Mouse (Mus musculus) neural tube, embryonic 13.5 days (tissue): ENCODE results near the gene Cuedc1. TPM values are rescaled to one million over a fixed set of nuclear protein-coding genes. Genes with fewer than 3 reads are reported as not detected.
A peak's percentile ranks its signal among the peaks of the same experiment; 100 is the strongest.

Experiments
- ATAC-seq: fragments of 200-750 bp; cut with Nextera tagmentation; 2 replicates; pipeline ENCODE4 v1.8.0; 2017; ENCODE audit warnings: low read depth, mild to moderate bottlenecking, moderate TSS enrichment, moderate library complexity
- H3K27ac ChIP-seq: fragments of 300-500 bp; sonication (generic); replicated peaks from 2 replicates; pipeline ENCODE4 v1.5.1; 2015; ENCODE audit warnings: moderate library complexity, mild to moderate bottlenecking, inconsistent platforms
- H3K27me3 ChIP-seq: fragments of 300-500 bp; sonication (generic); 2 replicates; pipeline ENCODE4 v1.6.1; 2015; ENCODE audit warnings: mild to moderate bottlenecking, inconsistent platforms
- H3K36me3 ChIP-seq: fragments of 300-500 bp; sonication (generic); 2 replicates; pipeline ENCODE4 v1.6.1; 2015; ENCODE audit warnings: mild to moderate bottlenecking, inconsistent platforms
- H3K4me1 ChIP-seq: fragments of 300-500 bp; sonication (generic); replicated peaks from 2 replicates; pipeline ENCODE4 v1.6.1; 2015; ENCODE audit warnings: inconsistent platforms
- H3K4me2 ChIP-seq: fragments of 300-500 bp; sonication (generic); 2 replicates; pipeline ENCODE4 v1.6.1; 2015; ENCODE audit warnings: inconsistent platforms, mild to moderate bottlenecking, moderate library complexity
- H3K4me3 ChIP-seq: fragments of 300-500 bp; sonication (generic); 2 replicates; pipeline ENCODE4 v1.5.1; 2015; ENCODE audit warnings: mild to moderate bottlenecking, inconsistent platforms
- H3K9ac ChIP-seq: fragments of 300-500 bp; sonication (generic); 2 replicates; pipeline ENCODE4 v1.6.1; 2015; ENCODE audit warnings: moderate library complexity, mild to moderate bottlenecking, inconsistent platforms
- H3K9me3 ChIP-seq: fragments of 300-500 bp; sonication (generic); 2 replicates; pipeline ENCODE4 v1.6.1; 2016; ENCODE audit warnings: inconsistent platforms
- WGBS: fragments of 180-500 bp; shearing (Covaris S2); methylation state at CpG from one replicate; pipeline ENCODE4 v1.1.7; 2015; 5-methylcytosine and 5-hydroxymethylcytosine counted together
- polyA plus RNA-seq: library from polyadenylated mRNA; unstranded; fragments of >200 nt; fragmentation: Nextera tagmentation; extraction: Ambion mirVana; gene quantifications from 2 replicates; pipeline ENCODE4 v1.2.1, GENCODE M21; 2015

The Cuedc1 gene
- polyA plus RNA-seq, 1 experiment from 2014 or later = 51.3 TPM

- H3K9me3 ChIP-seq = no peaks in the 10 kb centered on the region
- H3K4me3 ChIP-seq = no peak overlapping the region
- peaks cover 92% of the 10 kb centered on the region for H3K4me1 ChIP-seq
- no peak for ATAC-seq
- no peaks in the 10 kb centered on the region for H3K36me3 ChIP-seq
- H3K27ac ChIP-seq = peak overlapping the region; percentile 78
- H3K4me2 ChIP-seq = no peak overlapping the region
- H3K27me3 ChIP-seq = no peaks in the 10 kb centered on the region
- peak overlapping the region; percentile 2; the same call in 1 of the 2 replicates for H3K9ac ChIP-seq
- 37% methylated on average over 2 of the region's 2 CpGs for WGBS
These were observed 58.5 kb downstream of the Cuedc1 start for GRCm38 (mm10) chr11:88156403-88156802.

- Histone ChIP-seq H3K9ac (no peak overlapping the region), H3K36me3 (no peaks in the 10 kb centered on the region), H3K9me3 (no peaks in the 10 kb centered on the region), H3K4me1 (peaks cover 80% of the 10 kb centered on the region), H3K27ac (peak overlapping the region; percentile 57), H3K4me2 (no peak overlapping the region), H3K27me3 (no peaks in the 10 kb centered on the region), H3K4me3 (no peak overlapping the region)
- no peak for ATAC-seq
- WGBS = 71% methylated on average over 5 of the region's 5 CpGs
These were observed 61.0 kb downstream of the Cuedc1 start for GRCm38 (mm10) chr11:88158842-88159246.

- peak overlapping the region; percentile 57 for H3K27ac ChIP-seq
- no peak for ATAC-seq
- no peaks in the 10 kb centered on the region for H3K9me3 ChIP-seq
- H3K27me3 ChIP-seq = no peaks in the 10 kb centered on the region
- WGBS = 65% methylated on average over 11 of the region's 11 CpGs
- no peak overlapping the region for H3K4me2 ChIP-seq
- H3K36me3 ChIP-seq = no peaks in the 10 kb centered on the region
- no peak overlapping the region for H3K9ac ChIP-seq
- peaks cover 77% of the 10 kb centered on the region for H3K4me1 ChIP-seq
- no peak overlapping the region for H3K4me3 ChIP-seq
These were observed 61.5 kb downstream of the Cuedc1 start for GRCm38 (mm10) chr11:88159389-88159788.

GRCm38 (mm10) chr11:88160316-88160715, 62.5 kb downstream of the Cuedc1 start:
- H3K9ac ChIP-seq = 0 out of 2 replicates have a peak overlapping the region, but pooled peaks have one; percentile 78

GRCm38 (mm10) chr11:88161051-88161581, 63.3 kb downstream of the Cuedc1 start:
- Histone ChIP-seq H3K4me3 (peak overlapping the region; percentile 43), H3K9me3 (no peaks in the 10 kb centered on the region), H3K27ac (peak overlapping the region; percentile 95), H3K4me2 (peak overlapping the region; percentile 71), H3K27me3 (no peaks in the 10 kb centered on the region), H3K36me3 (no peaks in the 10 kb centered on the region), H3K4me1 (peaks cover 77% of the 10 kb centered on the region), H3K9ac (peak overlapping the region; percentile 78)
- WGBS = 2% methylated on average over 18 of the region's 33 CpGs
- ATAC-seq = peak; percentile 66

More at GRCm38 (mm10) chr11:88160316-88160715, 62.5 kb downstream of the Cuedc1 start:
- Histone ChIP-seq H3K27me3 (no peaks in the 10 kb centered on the region), H3K4me2 (peak overlapping the region; percentile 71), H3K27ac (peak overlapping the region; percentile 95), H3K4me3 (no peak overlapping the region), H3K4me1 (peaks cover 77% of the 10 kb centered on the region), H3K36me3 (no peaks in the 10 kb centered on the region), H3K9me3 (no peaks in the 10 kb centered on the region)
- 28% methylated on average over 5 of the region's 5 CpGs for WGBS
- ATAC-seq = no peak

GRCm38 (mm10) chr11:88161651-88162362, 63.9 kb downstream of the Cuedc1 start:
- Histone ChIP-seq H3K27me3 (no peaks in the 10 kb centered on the region), H3K4me3 (peak overlapping the region; percentile 43), H3K36me3 (no peaks in the 10 kb centered on the region), H3K4me1 (peaks cover 76% of the 10 kb centered on the region), H3K9me3 (no peaks in the 10 kb centered on the region), H3K9ac (peak overlapping the region; percentile 78), H3K27ac (peak overlapping the region; percentile 95), H3K4me2 (peak overlapping the region; percentile 71)
- WGBS = under 1% methylated on average over 14 of the region's 15 CpGs
- ATAC-seq = peak; percentile 75

GRCm38 (mm10) chr11:88162740-88163139, 64.9 kb downstream of the Cuedc1 start:
- Histone ChIP-seq H3K4me3 (no peak overlapping the region), H3K4me1 (peaks cover 69% of the 10 kb centered on the region), H3K4me2 (no peak overlapping the region), H3K9ac (no peak overlapping the region), H3K9me3 (no peaks in the 10 kb centered on the region), H3K27me3 (no peaks in the 10 kb centered on the region), H3K27ac (0 out of 2 replicates have a peak overlapping the region, but pooled peaks have one; percentile 23), H3K36me3 (no peaks in the 10 kb centered on the region)
- no peak for ATAC-seq
- WGBS = 49% methylated on average over 4 of the region's 4 CpGs

- H3K4me2 ChIP-seq = no peak overlapping the region
- no peak for ATAC-seq
- H3K9ac ChIP-seq = no peak overlapping the region
- H3K27me3 ChIP-seq = peaks cover 5% of the 10 kb centered on the region
- WGBS = 87% methylated on average over 7 of the region's 7 CpGs
- peaks cover 70% of the 10 kb centered on the region for H3K4me1 ChIP-seq
- H3K4me3 ChIP-seq = no peak overlapping the region
- H3K36me3 ChIP-seq = no peaks in the 10 kb centered on the region
- H3K27ac ChIP-seq = peak overlapping the region; percentile 38; the same call in 1 of the 2 replicates
- no peaks in the 10 kb centered on the region for H3K9me3 ChIP-seq
These were observed 66.4 kb downstream of the Cuedc1 start for GRCm38 (mm10) chr11:88164213-88164723.

GRCm38 (mm10) chr11:88164801-88165377, 67.0 kb downstream of the Cuedc1 start:
- Histone ChIP-seq H3K4me3 (no peak overlapping the region), H3K9me3 (no peaks in the 10 kb centered on the region), H3K4me2 (no peak overlapping the region), H3K36me3 (no peaks in the 10 kb centered on the region), H3K4me1 (peaks cover 70% of the 10 kb centered on the region), H3K27ac (peak overlapping the region; percentile 38; the same call in 1 of the 2 replicates), H3K27me3 (peaks cover 11% of the 10 kb centered on the region), H3K9ac (0 out of 2 replicates have a peak overlapping the region, but pooled peaks have one; percentile 31)
- ATAC-seq = no peak
- 55% methylated on average over 15 of the region's 15 CpGs for WGBS

GRCm38 (mm10) chr11:88165683-88166364, 68.0 kb downstream of the Cuedc1 start:
- Histone ChIP-seq H3K27ac (peak overlapping the region; percentile 64), H3K4me2 (no peak overlapping the region), H3K27me3 (peaks cover 12% of the 10 kb centered on the region), H3K9ac (peak overlapping the region; percentile 41; the same call in 1 of the 2 replicates), H3K9me3 (no peaks in the 10 kb centered on the region), H3K4me1 (peaks cover 63% of the 10 kb centered on the region), H3K4me3 (no peak overlapping the region), H3K36me3 (no peaks in the 10 kb centered on the region; the same call in 1 of the 2 replicates)
- ATAC-seq = no peak
- WGBS = 57% methylated on average over 10 of the region's 10 CpGs

- peak overlapping the region; percentile 64 for H3K27ac ChIP-seq
- H3K4me3 ChIP-seq = no peak overlapping the region
- H3K4me2 ChIP-seq = no peak overlapping the region
- ATAC-seq = no peak
- WGBS = 82% methylated on average over 7 of the region's 7 CpGs
- H3K9me3 ChIP-seq = no peaks in the 10 kb centered on the region
- 0 out of 2 replicates have a peak overlapping the region, but pooled peaks have one; percentile 41 for H3K9ac ChIP-seq
- no peaks in the 10 kb centered on the region; the same call in 1 of the 2 replicates for H3K36me3 ChIP-seq
- H3K27me3 ChIP-seq = peaks cover 12% of the 10 kb centered on the region
- H3K4me1 ChIP-seq = peaks cover 59% of the 10 kb centered on the region
These were observed 68.6 kb downstream of the Cuedc1 start for GRCm38 (mm10) chr11:88166471-88166870.
